Mouse (Mus musculus) lung, postnatal 0 days (tissue): ENCODE results near the gene Gm29609.

Experiments
- CTCF ChIP-seq: IDR thresholded peaks from 2 replicates; pipeline ENCODE4 v1.5.1; 2016; ENCODE audit warnings: antibody characterized with exemption, mild to moderate bottlenecking
- EP300 ChIP-seq: IDR thresholded peaks from 2 replicates; pipeline ENCODE4 v1.6.1; 2016; ENCODE audit warnings: antibody characterized with exemption, mild to moderate bottlenecking, control low read depth

DNA sequence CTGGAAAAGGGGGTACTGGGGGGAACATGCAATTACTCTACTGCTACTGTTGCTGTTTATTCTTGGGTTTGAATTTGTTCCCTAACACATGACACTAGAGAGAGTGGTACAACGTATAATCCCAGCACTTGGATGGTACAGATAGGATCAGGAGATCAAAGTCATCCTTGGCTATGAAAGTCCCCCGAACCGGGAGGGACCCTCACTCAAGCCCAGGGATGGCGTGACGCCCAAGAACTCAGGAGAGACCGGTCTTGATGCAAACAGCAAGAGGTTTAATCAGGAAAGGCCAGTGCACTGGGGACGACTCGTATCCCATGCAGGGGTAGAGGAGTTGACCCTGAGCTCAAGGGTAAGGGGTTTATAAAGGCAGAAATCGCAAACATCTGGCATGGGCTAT lies 43.0 kb upstream of the Gm29609 start:
- TF ChIP-seq CTCF (no peak), EP300 (no peak)
